Mouse (Mus musculus): ENCODE results near the gene Hcrtr1. TPM values are rescaled to one million over a fixed set of nuclear protein-coding genes. Genes with fewer than 3 reads are reported as not detected.

Hcrtr1 gene
- polyA plus RNA-seq (2012; rRNA removed), result 1.1 and 2.0 TPM in 2 replicates

GRCm38 (mm10) chr4:130139214-130139492 is at the start of gene Hcrtr1:
TSS of gene Hcrtr1 (minus strand) at chr4:130139359.

DNA sequence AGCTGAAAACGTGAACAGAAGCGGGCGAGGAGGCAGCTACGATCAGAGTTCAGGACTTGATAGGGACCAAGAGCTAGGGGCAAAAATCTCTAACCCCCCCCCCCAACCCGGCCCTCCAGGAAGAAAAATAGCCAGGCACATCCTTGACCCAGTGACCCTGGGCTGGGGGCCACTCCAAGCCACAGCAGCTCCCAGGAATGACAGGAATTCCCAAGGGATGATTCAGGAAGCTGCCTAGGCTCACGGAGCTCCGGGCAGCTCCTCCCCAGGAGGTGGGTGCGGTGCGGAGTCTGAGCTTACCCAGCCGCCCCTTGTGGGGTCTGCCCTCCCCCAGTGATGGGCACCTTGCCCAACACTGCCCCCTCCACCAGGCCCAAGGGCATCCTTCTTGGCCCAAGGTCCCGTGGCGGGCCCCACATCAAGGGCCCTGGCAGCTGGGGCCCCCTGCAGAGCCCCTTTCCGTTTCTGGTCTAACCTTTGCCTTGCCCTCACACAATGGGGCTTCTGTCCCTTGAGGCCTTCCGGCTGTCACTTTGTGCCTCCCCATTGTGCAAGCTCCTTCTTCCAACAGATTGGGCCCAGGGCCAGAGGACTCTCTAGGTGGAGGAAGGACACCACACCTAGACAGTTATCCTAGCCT is 36.0 kb upstream of the Hcrtr1 start, which contains the start of gene Tinagl1:
Gene Tinagl1 (minus strand): TSS at position 51 of the 640 bp plus-strand sequence.

GRCm38 (mm10) chr4:130102111-130102651 is 37.0 kb downstream of the Hcrtr1 start, which contains the start of gene Pef1:
TSS of gene Pef1 (plus strand) at chr4:130102558.

Other genes with a start within 250 kb of the Hcrtr1 start
- gene Spocd1, start 210.1 kb downstream of the Hcrtr1 start, polyA plus RNA-seq (2012; rRNA removed), result 2.9 and 5.0 TPM in 2 replicates
- gene Adgrb2, start 154.5 kb downstream of the Hcrtr1 start, polyA plus RNA-seq (2012; rRNA removed), result 25.4 and 34.0 TPM in 2 replicates
- gene Col16a1, start 91.5 kb downstream of the Hcrtr1 start, polyA plus RNA-seq (2012; rRNA removed), result 74.1 and 98.7 TPM in 2 replicates
- gene Pef1, start 36.8 kb downstream of the Hcrtr1 start, polyA plus RNA-seq (2012; rRNA removed), result 132 and 135 TPM in 2 replicates
- 120 and 135 TPM in 2 replicates for gene Tinagl1, start 35.8 kb upstream of the Hcrtr1 start, polyA plus RNA-seq (2012; rRNA removed)
- gene Gm853, start 83.0 kb upstream of the Hcrtr1 start, polyA plus RNA-seq (2012; rRNA removed), result not detected in 2 replicates
- gene Serinc2, start 139.8 kb upstream of the Hcrtr1 start, polyA plus RNA-seq (2012; rRNA removed), result 40.8 and 41.5 TPM in 2 replicates
- gene Fabp3, start 169.2 kb upstream of the Hcrtr1 start, polyA plus RNA-seq (2012; rRNA removed), result 79.3 and 94.3 TPM in 2 replicates
- not detected in 2 replicates for gene Gm10570, start 169.3 kb upstream of the Hcrtr1 start, polyA plus RNA-seq (2012; rRNA removed)
- gene Zcchc17, start 220.6 kb upstream of the Hcrtr1 start, polyA plus RNA-seq (2012; rRNA removed), result 24.8 and 26.9 TPM in 2 replicates
- gene Snrnp40, start 220.8 kb upstream of the Hcrtr1 start, polyA plus RNA-seq (2012; rRNA removed), result 41.8 and 52.8 TPM in 2 replicates

Measured in ovary, adult 2 months (tissue).